Mouse (Mus musculus) bone marrow macrophage, adult 2 months (primary cell): Measurements from ENCODE around the gene Ptgdr2.

ENCODE experiments used
- CTCF ChIP-seq: IDR thresholded peaks from 2 replicates; pipeline ENCODE4 v1.5.1; 2012; ENCODE audit warnings: low read depth, mild to moderate bottlenecking, low read length, moderate library complexity
- POLR2A ChIP-seq: IDR thresholded peaks from 2 replicates; pipeline ENCODE4 v1.6.1; 2012; ENCODE audit warnings: mild to moderate bottlenecking, low read depth, low read length, borderline replicate concordance

- TF ChIP-seq CTCF, result no peak
- no peak for TF ChIP-seq POLR2A
These were observed 28.8 kb downstream of the Ptgdr2 start for GRCm38 (mm10) chr19:10965721-10966120.
